Mouse (Mus musculus) naive thymus-derived CD4-positive, alpha-beta T cell, adult 5 months (primary cell): ENCODE results near the gene Mrpl12. TPM values are rescaled to one million over a fixed set of nuclear protein-coding genes. Genes with fewer than 3 reads are reported as not detected.

Experiments used
- polyA plus RNA-seq: library from polyadenylated mRNA; unstranded; fragments of 100-300 nt; shearing (Covaris generic); gene quantifications from one replicate; pipeline ENCODE4 v1.2.1, GENCODE M21; 2017

The Mrpl12 gene
- polyA plus RNA-seq: 43.3 TPM

GRCm38 (mm10) chr11:120484265-120484981 lies at the start of gene Mrpl12:
Mrpl12 (plus strand) TSS chr11:120484613.

DNA sequence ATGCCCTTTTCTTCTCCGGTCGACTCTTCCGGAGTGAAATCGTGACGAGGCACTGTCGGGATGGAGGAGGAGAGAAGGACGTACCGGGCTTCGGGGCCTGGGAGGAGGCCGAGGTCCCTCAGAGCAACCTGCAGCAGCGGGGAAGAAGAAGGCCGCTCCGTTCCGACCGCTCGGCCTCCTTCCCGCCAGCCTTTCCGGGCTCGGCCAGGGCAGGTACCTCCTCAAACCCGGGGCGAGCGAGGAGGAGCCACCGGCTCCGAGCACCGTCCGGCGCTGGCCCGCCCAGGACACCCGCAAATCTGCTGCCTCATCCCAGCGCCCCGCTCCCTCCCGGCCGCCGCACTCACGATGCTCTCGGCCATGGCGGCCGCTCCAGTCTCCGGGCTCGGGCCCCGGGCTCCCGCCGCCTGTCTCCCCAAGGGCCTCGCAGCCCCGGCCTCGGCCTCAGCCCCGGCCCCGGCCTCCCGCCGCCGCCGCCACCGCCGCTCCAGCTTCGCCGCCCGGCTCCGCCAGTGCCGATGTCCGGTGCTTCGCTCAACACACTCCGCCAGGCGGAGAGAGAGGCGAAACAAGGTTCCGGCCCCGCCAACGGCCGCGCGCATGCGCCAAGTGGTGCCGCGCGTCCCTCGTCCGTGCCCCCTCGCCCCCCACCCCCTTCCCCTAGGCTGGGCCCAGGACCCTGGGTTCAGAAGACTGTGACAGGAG lies 47.1 kb upstream of the Mrpl12 start, which contains the start of gene Nploc4:
Gene Nploc4 (minus strand): TSS at position 557 of the 705 bp plus-strand sequence.

DNA sequence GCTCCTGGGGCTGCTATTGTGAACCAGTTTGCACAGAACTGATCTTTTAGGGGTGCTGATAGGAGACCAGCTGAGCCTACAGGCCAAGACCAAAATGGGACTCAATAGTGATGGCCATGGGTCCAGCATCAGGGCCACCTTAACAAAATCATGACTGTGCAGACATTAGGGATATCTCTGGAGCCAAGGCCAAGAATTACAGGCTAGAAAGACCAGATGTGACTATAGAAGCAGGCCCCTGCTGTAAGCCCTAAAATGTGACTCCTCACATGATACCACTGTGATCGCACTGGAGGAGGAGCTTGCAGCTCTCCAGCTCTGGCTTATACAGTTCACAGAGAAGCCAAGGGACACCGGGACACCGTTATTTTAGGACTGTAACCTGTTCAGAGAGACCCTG lies 42.1 kb upstream of the Mrpl12 start, which contains the start of gene Tspan10:
Gene Tspan10 (plus strand): TSS at position 301 of the 400 bp plus-strand sequence.

DNA sequence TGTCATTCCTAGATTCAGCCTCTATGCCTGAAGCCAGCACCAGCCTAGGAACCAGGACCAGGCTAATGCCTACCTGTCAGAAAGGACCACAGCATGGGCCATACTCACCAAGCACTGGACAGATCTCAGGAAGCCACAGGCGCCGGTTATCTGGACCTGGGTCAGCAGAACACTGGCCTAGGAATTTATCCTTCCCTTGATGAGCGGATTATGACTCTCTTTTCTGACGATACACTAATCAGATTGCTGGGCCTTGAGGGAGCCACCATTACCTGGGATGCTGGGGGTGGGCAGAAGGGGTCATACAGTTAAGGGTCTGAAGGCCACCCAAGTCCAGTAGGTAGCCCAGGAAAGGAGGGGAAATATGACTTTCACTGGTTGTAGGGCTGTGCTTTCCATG lies 31.1 kb upstream of the Mrpl12 start, which contains the start of gene Pde6g:
Gene Pde6g (minus strand): TSS at position 195 of the 400 bp plus-strand sequence.

GRCm38 (mm10) chr11:120457772-120458751 lies 26.4 kb upstream of the Mrpl12 start, which contains the start of the genes Oxld1 and Ccdc137:
Oxld1 (minus strand) TSS chr11:120458068.
Ccdc137 (plus strand) TSS chr11:120458115.

GRCm38 (mm10) chr11:120467051-120467735 lies 17.2 kb upstream of the Mrpl12 start, which contains the start of gene Arl16:
Arl16 (minus strand) TSS chr11:120467607.

DNA sequence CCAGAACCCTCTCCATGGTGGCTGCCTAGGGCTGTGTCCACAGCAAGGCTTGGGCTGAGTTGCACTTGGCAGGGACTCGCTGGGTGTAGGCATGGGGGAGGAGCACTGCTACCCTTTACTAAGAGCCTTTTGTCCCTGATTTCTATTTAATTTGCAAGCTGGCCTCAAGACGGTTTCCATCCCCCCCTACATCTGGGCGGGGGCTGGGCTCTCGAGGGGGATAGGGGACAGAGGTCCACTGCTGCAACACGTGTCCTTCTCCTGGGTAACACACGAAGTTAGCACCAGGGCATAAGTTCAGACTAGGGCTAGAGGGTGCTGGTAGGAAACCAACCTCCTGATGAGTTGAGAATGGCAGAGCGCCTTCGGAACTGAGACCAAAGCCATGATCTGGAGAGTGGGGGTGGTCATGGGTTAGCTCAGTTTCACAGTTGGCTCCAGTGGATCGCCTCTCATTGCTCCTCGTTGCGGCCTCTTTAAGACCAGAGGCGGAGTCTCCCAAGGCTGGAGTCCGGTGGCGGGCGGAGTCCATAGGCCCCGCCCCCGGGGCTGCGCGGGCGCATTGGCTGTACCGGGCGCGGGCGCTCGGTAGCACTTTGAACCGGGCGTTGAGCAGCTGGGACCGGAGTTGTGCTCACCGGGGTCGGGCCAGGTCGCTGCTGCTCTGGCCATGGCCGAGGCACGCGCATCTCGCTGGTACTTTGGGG lies 7.1 kb downstream of the Mrpl12 start, which contains the start of gene Slc25a10:
Gene Slc25a10 (plus strand): TSS at position 524 of the 707 bp plus-strand sequence.

DNA sequence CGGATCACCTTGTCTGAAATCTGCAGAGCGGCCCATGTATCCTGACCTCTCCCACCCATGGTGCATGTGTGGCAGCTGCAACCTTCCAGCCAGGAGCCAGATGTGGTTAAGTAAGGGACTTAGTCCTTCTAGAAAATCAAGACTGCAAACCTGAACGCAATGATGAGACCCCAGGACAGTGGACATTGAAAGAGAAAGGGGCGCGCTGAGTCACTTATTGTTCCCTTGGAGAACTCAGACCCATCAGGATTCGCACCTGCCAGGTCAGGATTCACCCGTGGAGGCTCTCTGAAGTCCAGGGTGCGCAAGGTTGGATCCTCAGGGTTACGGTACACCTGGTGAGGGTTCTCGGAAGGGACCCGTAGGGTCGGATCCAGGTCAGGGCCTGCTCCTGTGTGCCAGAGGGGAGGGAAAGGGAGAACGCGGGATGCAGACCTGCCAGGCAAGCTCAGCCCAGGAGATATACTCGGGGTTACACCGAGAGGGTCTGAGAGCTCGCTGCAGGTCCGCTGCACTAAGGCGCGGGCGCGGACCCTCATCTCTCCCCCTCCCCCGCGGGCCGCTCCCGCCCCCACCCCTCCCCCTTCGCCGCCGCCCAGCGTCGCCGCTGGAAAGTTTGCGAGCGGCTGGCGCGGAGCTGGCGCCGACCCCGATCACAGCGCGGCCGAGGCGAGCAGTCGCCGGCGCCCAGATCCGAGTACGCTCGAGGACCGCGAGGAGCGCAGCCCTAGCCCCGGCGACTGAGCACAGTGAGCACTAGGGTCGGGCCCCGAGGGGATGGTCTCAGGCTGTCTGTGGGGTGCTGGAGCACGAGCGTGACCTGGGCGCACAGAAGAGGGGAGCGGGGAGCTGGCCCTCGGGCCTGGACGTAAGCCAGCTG lies 45.9 kb downstream of the Mrpl12 start, which contains the start of gene Gcgr:
Gene Gcgr (plus strand): TSS at position 615 of the 880 bp plus-strand sequence.

Other genes with a start within 250 kb of the Mrpl12 start
- 1,734 TPM for gene Actg1, start 136.1 kb upstream of the Mrpl12 start, polyA plus RNA-seq
- not detected for gene Fscn2, start 123.1 kb upstream of the Mrpl12 start, polyA plus RNA-seq
- gene Faap100, start 105.8 kb upstream of the Mrpl12 start, polyA plus RNA-seq: 24.8 TPM
- 56.3 TPM for gene Nploc4, start 46.9 kb upstream of the Mrpl12 start, polyA plus RNA-seq
- gene Tspan10, start 42.0 kb upstream of the Mrpl12 start, polyA plus RNA-seq: not detected
- gene Pde6g, start 31.1 kb upstream of the Mrpl12 start, polyA plus RNA-seq: 0.19 TPM
- 2.3 TPM for gene Oxld1, start 26.5 kb upstream of the Mrpl12 start, polyA plus RNA-seq
- gene Ccdc137, start 26.5 kb upstream of the Mrpl12 start, polyA plus RNA-seq: 24.3 TPM
- 11.5 TPM for gene Arl16, start 17.0 kb upstream of the Mrpl12 start, polyA plus RNA-seq
- gene Slc25a10, start 7.2 kb downstream of the Mrpl12 start, polyA plus RNA-seq: 6.9 TPM
- gene Gcgr, start 46.1 kb downstream of the Mrpl12 start, polyA plus RNA-seq: not detected
- gene Mcrip1, start 65.1 kb downstream of the Mrpl12 start, polyA plus RNA-seq: 80.5 TPM
- not detected for gene Ppp1r27, start 66.5 kb downstream of the Mrpl12 start, polyA plus RNA-seq
- gene P4hb, start 88.6 kb downstream of the Mrpl12 start, polyA plus RNA-seq: 187 TPM
- gene Arhgdia, start 97.0 kb downstream of the Mrpl12 start, polyA plus RNA-seq: 668 TPM
- 272 TPM for gene Alyref, start 113.8 kb downstream of the Mrpl12 start, polyA plus RNA-seq
- gene Anapc11, start 113.8 kb downstream of the Mrpl12 start, polyA plus RNA-seq: 79.1 TPM
- gene Npb, start 123.9 kb downstream of the Mrpl12 start, polyA plus RNA-seq: not detected
- 242 TPM for gene Pcyt2, start 133.3 kb downstream of the Mrpl12 start, polyA plus RNA-seq
- 190 TPM for gene Sirt7, start 140.6 kb downstream of the Mrpl12 start, polyA plus RNA-seq
- gene Mafg, start 149.0 kb downstream of the Mrpl12 start, polyA plus RNA-seq: 23.3 TPM
- gene Pycr1, start 159.2 kb downstream of the Mrpl12 start, polyA plus RNA-seq: 1.1 TPM
- gene Myadml2, start 163.5 kb downstream of the Mrpl12 start, polyA plus RNA-seq: not detected
- not detected for gene Notum, start 176.6 kb downstream of the Mrpl12 start, polyA plus RNA-seq
- gene Aspscr1, start 188.4 kb downstream of the Mrpl12 start, polyA plus RNA-seq: 141 TPM
- 77.0 TPM for gene Cenpx, start 229.1 kb downstream of the Mrpl12 start, polyA plus RNA-seq
- 69.5 TPM for gene Lrrc45, start 229.3 kb downstream of the Mrpl12 start, polyA plus RNA-seq
- 1.1 TPM for gene Rac3, start 236.9 kb downstream of the Mrpl12 start, polyA plus RNA-seq
- gene Dcxr, start 242.7 kb downstream of the Mrpl12 start, polyA plus RNA-seq: 0.66 TPM
- not detected for gene Cbr2, start 247.5 kb downstream of the Mrpl12 start, polyA plus RNA-seq